Mouse (Mus musculus) yolk sac, embryonic 10.5 days (tissue): ENCODE measurements around the gene Sobp.
A peak's percentile ranks its signal among the peaks of the same experiment; 100 is the strongest.

Source experiments
- DNase-seq: peaks from one replicate; pipeline ENCODE4 v3.0.0-alpha.2; 2017; ENCODE audit warnings: low spot score

Sobp gene

DNA sequence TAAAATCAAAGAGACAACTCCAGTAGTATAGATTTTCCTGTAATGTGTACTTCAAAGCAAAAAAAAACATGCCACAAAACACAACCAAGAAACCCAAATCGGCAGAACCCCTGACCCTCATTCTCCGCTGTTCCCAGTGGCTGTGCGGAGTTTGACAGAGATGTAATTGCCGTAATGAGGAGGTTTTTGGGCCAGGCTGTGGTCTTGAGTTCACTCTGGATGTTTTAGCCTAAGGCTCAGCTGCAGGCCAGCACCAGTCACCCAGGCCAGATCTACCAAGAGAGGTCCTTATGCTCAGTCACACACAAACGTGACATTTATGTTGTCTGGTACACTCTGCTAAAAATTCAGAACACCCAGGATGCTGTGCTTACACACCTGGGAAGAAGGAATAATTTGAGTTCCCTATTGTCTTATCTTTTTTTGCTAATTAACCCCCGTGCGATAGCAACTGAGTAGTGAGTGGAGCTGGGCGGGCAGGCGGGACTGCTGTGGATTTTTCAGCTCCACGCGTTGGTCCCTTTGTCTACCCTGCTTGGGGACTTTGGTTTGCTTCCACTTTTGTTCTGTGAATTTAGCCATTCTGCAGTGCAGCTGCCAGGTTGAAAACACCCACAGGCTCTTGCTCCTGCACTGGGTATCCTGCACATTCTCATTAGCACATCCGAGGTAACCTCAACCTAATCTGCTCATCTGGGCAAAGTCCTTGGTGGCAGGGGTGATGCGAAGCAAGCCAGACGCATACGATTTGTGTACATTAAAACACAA, 140.7 kb downstream of the Sobp start:
- no peak for DNase-seq

DNA sequence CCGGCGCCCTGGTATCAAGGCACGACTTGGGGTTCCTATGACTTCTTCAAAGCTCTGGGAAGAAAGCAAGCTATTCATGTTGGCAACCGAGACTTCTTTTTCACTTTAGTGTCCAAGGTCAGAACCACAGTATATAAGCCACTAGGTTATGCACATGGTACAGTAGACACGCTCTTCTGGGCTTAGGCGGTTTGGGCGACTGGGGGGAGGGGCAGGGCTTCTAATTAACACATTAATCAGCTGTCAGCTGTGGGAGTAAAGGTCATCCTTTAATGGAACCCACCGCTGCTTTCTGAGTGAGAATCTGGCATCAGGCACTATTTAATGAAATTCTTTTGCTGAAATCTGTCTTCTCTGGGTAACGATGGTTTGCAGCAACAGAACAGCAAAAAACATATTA, 147.3 kb downstream of the Sobp start:
- no peak for DNase-seq

DNA sequence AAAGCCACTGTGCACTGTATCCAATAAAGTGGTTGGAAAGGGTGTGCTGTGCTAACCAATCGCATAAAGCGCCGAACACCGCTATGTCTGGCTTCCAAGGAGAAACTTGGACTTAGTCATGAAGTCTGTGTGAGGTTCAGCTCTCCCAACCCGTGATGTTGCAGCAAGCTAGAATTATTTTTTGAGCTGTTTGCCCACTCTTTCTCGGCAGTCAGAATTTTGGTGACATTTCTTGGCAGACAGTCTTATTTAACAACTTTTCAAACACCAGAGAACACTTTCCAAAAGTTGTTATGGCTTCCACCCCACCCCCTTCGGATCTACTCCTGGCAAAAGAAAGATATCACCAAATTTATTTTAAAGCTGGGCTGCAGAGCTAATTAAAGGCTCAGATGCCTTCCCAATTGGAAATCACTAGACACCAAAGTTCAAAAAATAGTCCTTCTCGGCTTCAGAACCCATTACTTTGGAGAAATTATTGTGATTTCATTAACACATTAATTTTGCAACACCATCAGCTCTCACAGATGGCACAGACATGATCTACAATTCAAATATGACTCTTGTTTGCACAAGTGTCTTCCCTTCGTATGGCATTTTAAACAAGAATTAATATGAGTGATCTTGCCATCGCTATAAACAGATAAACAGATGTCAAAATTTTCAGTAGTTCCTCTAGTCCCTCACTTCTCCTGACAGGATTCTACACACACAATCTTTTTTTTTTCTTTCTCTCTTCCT, 150.7 kb downstream of the Sobp start:
- no peak for DNase-seq

DNA sequence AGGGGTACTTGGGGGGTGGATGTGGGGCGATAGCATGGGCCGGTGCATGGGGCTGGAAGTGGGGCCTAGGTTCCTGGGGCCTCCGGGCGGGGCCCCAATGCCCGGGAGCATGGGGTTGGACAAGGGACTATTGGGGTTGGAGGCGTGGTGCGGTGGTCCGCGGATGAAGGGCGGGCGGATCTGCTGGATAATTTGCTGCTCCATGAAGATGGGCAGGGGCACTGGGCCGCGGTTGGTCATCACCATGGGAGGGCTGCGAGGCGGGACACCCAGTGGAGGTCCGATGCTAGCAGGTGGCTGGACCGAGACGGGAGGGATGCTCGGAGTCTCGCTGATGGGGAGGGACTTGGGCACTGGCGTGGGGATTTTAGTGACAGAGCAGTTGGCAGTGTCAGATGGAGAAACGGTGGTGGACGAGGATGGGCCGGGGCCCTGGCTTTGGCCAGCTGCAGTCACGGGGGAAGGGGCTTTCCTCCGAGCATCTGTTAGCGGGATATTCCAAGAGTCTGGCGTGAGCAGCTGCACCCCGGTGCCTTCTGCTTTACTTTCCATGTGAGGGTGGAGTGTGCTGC, 152.1 kb downstream of the Sobp start:
- no peak for DNase-seq

DNA sequence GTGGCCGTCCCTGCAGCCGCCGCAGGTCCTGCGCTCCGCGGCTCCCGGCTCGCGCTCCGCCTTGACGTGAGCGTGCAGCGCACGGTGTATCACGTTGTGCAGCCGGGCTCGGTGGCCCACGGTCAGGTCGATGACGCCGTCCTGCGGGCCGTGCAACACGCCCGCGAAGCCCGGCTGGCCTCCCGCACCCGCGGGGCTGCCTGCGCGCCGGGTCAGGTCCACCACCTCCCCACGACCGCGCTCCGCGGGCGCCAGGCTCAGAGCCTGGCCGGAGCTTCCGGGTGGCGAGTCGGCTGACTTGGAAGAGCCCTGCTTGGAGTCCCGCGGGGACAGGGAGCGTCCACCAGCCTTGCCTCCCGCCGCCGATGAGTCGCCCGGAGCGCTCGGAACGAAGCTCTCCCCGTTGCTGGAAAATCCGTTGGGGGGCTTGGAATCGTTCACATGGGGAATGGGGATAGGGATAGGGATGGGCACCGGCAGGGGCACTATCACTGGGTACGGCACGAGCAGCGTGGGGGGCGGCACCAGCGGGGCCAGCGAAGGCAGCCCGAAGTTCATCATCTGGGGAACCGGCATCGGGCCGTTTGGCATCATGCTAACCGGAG, 152.7 kb downstream of the Sobp start:
- DNase-seq: no peak

DNA sequence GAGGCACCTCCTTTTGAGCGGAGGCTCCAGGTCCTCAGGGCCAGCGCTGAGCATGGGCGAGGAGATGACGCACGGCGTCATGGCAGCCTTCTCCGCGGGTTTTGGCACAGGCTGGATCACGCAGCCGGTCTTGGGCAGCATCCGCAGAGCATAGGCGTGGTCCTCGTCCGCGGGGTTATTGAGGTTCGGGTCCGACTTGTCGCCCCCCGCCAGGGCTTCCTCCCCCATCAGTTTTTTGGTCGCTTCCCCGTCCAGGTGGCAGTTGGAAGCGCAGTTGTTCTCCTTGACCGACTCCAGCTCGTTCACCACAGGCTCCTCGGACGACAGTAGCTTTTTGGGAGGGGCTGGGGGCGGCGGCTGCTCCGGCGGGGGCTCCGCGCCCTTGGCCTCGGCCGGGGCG, 153.3 kb downstream of the Sobp start:
- no peak for DNase-seq

DNA sequence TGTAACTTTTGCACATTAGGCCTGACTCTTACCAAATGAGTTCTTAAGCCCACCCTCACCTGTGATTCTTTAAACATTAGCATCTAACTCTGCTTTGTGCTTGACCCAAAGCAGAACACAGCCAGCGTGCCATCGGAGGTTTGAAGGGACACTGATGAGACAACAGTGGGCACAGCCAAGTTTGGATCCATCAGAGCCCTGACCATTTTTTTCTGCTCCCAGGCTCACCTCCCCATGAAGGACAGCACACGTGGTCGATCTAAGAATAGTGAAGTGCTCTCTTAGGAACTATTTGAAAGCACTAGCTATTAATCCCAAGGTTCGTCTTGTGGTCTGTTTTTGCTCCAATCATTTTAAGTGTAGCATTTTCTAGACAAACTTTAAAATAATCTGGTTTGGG, 159.5 kb downstream of the Sobp start:
- no peak for DNase-seq

DNA sequence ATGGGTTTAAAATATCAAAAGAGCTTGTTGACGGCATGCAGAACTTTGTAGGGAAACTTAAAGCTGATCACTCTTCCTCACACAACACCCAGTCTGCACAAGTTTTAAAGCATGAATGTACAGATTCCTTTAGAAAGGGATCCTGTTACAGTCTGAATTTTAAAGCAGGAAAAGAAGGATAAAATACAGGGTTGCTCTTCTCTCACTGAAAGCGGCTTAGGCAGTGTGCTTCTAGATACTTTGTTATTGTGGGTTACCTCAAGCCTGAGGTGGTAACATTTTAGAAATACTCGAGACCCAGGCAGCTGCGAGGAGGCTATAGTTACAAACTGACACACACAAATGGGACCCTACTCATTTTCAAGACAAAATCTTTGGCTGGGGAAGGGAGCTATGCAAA, 160.0 kb downstream of the Sobp start:
- DNase-seq: no peak

DNA sequence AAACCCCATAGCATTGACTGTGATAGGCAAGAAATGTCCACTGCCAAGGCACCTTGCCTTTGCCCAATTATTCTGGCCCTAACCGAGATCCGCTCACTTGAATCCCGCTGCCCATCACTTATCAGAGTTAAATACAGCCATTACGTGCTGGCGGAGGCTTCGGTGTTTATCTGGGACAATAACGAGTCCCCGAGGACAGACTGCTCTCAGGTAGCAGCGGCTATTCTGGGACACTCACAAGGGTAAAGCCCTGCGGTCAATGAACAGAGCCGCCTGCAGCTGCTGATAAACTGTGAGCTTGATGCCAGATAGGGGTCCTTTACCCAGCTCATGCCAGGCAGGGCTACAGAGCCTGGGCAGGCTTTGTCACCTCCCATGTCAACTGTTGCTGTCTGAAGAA, 166.2 kb downstream of the Sobp start:
- no peak for DNase-seq

DNA sequence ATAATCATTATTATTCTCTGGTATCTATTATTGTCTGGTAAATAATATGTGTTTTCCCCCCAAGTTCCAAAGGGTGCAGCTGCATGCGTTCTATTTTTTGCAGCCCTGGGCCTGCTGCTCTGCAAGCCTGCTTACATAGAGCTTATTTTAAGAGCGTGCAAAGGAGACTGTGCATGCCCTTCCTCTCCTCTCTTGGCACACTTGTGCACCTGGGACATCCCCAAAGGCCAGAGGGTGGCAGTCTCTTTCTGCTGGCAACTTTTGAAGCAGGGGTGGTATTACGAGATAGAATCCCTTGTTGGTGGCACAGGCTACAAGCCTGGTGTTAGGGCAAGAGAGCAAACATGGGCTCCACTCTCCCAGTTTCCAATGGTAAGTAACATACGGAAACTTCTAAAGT, 167.8 kb downstream of the Sobp start:
- DNase-seq: no peak

DNA sequence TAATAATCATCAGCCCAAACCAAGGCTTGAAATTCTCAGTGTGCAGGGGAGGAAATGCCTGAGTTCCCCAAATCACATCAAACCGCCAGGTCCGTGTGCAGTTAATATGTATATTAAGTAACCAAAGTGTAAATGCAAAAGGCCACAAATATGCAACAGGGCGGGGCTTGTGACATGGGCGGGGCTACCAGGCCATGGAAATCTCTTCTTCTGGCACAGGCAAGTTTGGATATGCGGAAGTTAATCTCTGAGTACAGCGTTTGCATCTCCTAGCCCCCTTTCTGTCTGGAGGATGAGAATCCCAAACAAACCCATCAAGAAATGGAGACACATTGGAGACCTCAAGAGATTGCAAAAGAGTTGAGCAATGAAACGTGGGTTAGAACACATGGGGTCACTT, 168.7 kb downstream of the Sobp start:
- DNase-seq: no peak

DNA sequence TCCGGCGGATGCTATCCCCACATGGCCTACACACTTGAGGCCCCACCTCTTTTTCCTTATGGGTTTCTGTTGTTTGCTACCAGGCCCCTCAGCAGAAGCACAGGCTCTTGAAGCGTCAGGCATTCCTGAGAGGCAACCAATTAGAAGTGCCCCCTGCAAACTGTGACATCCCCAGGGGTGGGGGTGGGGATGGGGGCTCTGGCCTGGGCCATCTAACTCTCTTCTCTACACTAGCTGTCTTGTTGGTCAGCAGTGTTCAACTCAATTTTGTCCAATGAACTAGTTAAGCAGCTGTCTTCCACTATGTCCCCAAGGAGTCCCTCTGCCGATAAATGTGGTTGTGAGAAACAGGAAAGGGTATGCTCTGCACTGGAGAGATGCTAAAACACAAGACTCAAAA, 169.3 kb downstream of the Sobp start:
- no peak for DNase-seq

DNA sequence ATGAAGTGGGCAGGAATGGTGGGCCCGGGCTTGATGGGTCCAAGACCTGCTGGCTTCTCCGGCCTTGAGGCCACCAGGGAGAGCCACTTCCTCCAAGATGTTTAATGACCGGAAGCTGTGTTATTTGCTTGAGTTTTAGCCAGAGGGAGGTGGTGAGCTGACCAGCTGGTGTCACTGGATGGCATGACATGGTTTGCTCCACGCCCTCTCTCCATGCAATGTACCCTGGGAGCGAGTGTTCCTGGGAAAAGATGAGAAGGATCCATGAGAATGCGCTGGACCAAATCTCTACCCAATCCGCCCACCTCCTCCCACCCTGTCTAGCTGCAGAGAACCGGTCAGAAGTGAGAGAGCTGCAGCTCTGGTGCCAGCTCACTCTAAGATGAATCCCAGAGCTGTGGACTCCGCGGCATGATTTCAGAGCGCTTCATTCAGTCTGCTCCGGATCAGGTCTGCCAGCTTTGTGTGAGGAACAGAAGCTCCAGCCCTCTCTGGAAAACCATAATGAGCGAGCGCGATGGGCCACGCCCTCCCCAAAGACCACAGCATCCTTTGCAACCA, 170.1 kb downstream of the Sobp start:
- no peak for DNase-seq

DNA sequence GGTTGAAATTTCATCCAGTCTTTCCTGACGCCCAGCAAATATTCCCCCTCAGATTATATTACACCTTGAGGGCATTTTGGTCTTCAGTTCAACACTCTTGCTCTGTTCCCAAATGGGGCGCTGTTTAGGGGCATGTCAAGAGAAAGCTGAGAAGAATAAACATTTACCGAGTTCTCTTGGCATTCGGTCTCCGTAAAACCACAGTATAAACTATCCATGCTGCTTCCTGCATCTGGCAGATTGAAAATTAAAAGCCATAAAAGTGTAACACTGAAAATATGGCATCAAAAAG, 170.9 kb downstream of the Sobp start:
- DNase-seq: no peak

DNA sequence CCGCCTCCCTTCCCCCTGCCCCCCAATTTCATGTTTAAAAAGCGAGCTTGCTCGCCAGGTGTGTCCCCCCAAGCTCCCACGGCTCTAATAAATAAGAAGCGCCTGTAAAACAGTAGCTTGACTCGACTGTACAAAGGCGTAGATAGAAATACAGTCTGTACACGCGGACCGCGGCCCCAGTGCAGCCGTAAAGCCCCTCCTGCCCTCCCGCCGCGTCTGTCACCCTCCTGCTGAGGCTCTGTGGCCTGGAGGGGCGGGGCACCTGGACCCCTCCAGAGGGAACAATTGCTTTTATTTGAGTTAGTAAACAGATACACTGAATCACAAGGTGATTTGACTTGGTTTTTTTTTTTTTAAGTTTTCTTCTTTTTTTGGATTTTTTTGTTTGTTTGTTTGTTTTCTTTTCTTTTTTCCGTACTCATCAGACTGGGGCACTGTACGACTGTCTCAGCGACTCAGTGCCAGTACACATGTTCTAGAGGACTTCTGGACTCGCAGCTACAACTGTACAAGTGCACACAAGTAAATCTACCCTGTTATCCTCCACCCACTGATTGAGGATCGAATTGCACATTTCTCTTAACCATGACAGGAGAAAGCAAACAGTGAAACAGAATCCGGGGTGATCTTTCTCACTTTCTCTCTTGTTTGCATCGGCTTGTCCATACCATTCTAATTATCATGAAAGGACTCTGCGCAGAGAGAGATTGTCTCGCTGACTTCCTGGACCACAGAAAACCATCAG, 171.4 kb downstream of the Sobp start:
- DNase-seq: no peak

DNA sequence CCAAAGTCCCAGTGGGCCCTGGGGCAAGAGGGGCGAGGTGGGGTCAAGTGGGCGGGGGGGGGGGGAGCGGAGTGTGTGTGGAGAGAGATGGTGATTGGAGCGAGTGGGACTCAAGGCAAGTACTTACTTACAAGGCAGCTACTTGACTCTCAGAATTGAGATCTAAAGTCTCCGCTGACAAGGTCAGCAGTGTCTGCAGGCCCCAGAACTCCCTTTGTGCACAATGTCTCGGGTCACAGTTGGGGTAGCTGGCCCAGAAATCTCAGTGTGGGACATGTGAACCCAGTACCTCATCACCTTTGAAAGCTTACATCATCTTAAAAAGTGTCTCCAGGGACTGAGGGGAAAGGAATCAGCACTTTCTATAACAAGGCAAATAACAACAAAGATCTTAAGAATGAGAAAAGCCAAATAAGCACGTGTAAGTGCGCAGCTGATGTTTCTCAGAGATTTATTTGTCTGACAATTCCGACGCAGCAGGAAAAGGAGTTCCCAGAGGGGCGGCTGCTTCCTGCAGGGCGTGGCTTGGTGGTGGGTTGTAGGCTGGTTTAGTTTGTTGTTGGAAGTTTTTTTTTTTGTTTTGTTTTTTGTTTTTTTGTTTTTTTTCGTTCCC, 172.2 kb downstream of the Sobp start:
- no peak for DNase-seq

DNA sequence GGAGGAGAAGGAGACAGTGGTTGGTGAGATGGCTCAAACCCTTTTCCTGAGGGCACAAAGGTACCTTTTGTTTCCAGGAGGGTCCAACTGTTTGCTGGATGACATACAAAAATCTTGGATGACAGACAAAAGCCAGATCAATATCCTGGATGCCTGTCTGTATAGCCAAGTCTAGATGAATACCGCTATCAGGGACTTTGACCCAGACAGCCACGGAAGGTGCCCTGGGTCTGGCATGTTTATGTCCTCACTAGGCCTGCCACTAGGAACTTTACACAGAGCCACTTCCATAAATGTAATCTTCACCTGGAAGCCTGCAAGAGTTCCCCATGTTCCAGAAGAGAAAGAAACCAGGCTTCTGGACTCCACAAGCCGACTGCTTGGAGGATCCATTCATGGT, 172.9 kb downstream of the Sobp start:
- DNase-seq: no peak

DNA sequence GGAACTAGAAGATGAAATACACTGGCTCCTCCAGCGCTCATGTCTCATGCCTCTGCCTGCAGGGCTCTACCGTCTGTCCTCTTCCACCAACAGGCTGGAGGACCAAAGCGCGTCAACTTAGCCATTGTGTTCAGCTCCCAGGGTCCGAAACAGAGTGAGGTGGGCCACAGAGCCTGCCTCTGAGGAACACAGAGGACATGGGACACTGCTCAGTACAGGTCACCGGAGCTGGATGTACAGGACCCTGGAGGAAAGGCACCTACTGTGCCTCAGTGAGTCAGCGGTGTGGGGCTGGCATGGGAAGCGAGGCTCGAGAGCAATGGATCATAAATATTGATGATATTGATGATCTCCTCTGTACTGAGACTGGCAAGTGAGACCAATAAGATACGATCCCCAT, 175.0 kb downstream of the Sobp start:
- no peak for DNase-seq

DNA sequence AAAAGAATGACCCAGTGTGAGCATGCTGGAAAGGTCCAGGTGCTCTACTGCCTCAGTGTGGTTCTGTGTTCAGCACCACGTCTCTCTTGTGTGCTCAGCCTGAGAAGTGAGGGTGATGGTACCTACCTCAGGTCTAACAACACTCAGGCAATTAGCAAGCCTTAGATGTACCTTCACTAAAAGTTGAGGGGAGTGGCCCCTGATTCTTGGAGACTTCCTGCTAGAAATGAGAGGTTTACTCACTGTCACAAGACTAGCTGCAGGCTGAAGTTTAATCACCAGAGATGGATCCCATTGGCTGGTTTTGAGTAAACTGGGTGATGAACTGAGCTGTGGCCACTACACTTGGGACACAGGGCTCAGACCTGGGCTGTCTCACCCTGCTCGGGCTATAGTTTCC, 177.1 kb downstream of the Sobp start:
- no peak for DNase-seq

DNA sequence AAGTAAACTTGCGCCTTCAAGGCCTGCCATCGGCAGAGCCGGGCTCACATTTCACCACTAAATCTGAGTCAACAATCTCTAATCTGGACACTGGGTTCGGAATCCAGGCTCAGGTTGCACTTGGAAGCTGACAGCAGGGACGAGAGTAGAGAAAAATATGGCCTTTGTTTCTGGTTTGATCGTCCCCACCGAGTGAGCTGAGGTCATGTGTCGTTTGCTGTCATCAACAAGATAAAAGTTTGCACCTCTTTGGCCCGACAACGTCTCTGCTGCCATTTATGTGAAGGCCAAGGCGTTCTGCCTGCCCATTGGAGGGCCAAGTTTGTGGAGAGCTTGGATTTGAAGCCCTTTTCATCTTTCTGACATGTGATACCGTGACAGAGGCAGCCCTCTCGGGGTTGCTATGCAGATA, 178.8 kb downstream of the Sobp start:
- peak; percentile 24 for DNase-seq

DNA sequence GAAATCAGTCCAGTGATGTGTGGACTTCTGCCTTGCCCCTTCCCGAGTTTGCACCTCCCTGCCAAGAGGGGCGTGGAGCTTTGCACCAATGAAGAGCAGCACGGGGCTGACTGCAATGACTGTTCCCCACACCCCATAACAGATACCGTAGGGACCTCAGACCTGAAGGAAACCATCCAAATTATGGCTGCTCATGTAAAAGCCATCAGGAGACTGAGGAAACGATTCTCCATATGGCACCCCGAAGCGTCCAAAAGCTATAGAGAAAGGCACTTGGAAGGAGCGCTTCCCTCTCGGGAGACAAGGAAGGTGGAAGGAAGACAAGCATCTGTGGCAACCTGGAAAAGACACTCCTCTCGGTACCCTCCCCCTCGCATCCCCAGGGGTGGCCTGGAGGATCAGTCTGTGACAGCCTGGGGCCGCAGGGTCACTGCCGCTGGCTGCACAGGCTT, 180.0 kb downstream of the Sobp start:
- no peak for DNase-seq

DNA sequence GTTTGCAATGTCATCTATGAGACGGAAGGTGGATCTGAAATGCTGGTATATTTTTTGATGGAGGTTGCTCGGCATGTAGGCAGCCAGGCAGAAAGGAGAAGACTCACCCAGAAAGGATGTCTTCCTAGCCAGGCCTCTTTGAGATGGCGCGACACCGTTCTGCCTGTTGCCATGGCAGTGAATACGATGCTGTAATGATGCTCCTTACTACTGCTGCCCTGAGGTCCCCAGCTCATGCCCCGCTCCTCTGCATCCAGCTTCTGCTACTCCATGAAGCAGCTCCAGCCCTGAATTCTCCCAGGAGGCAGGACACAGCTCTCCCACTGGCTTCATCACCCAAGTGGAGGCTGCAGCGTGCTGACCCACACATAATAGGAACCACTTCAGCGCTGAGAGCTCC, 183.3 kb downstream of the Sobp start:
- no peak for DNase-seq
